Mouse (Mus musculus) liver, postnatal 0 days (tissue): ENCODE results near the gene Cep112.

Experiments
- CTCF ChIP-seq: sonication (generic); IDR thresholded peaks from 2 replicates; pipeline ENCODE4 v1.5.1; 2016; ENCODE audit warnings: antibody characterized with exemption, low read depth
- EP300 ChIP-seq: IDR thresholded peaks from 2 replicates; pipeline ENCODE4 v1.6.1; 2016; ENCODE audit warnings: antibody characterized with exemption, low read depth, mild to moderate bottlenecking

DNA sequence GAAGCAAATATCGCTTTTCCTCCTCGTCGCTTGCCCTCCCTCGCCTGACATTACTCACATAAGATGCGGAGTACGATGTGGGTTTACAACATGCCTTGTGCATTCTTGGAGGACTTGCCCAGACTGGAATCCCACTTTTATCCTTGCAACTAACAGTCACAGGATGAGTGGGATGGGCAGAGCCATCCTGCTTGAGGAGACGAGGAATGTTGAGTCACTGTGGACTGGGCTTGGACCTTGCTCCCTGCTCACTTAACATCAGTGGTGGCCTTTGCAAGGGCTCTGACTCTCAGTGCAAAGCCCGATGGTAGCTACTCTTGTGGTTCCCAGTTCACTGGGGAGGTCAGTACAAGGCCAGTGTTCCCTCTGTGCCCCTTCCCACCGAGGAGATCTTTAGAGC, 473.1 kb downstream of the Cep112 start:
- TF ChIP-seq CTCF (no peak), EP300 (no peak)
